Mouse (Mus musculus): Measurements from ENCODE around the gene Prm3. TPM values are rescaled to one million over a fixed set of nuclear protein-coding genes. Genes with fewer than 3 reads are reported as not detected.

The Prm3 gene
- polyA plus RNA-seq, 1 experiment from 2014 or later: not detected

GRCm38 (mm10) chr16:10776322-10776721, 14.4 kb downstream of the Prm3 start:
- WGBS: 75% methylated on average over 7 of the region's 7 CpGs
- peaks cover 11% of the 10 kb centered on the region; the same call in 1 of the 2 replicates for H3K27me3 ChIP-seq (ENCODE audit: insufficient read depth, poor library complexity, severe bottlenecking)

GRCm38 (mm10) chr16:10774726-10775125, 16.0 kb downstream of the Prm3 start:
- no peak for DNase-seq (ENCODE audit: low spot score)
- Histone ChIP-seq H3K27ac (no peak overlapping the region), H3K36me3 (no peaks in the 10 kb centered on the region), H3K4me3 (no peak overlapping the region), H3K9me3 (no peaks in the 10 kb centered on the region), H3K4me1 (replicated peaks) (peaks cover 22% of the 10 kb centered on the region), H3K27me3 (ENCODE audit: insufficient read depth, poor library complexity, severe bottlenecking) (peaks cover 3% of the 10 kb centered on the region; the same call in 1 of the 2 replicates)
- 75% methylated on average over 4 of the region's 4 CpGs for WGBS

More at GRCm38 (mm10) chr16:10776322-10776721, 14.4 kb downstream of the Prm3 start:
- H3K36me3 ChIP-seq: no peaks in the 10 kb centered on the region
- peaks cover 22% of the 10 kb centered on the region for H3K4me1 ChIP-seq (replicated peaks)
- no peak for DNase-seq (ENCODE audit: low spot score)
- H3K27ac ChIP-seq: no peak overlapping the region
- H3K4me3 ChIP-seq: no peak overlapping the region
- H3K9me3 ChIP-seq: no peaks in the 10 kb centered on the region

- 86% methylated on average over 8 of the region's 8 CpGs for WGBS
- no peak overlapping the region for H3K4me3 ChIP-seq
- no peaks in the 10 kb centered on the region for H3K36me3 ChIP-seq
- H3K27me3 ChIP-seq (ENCODE audit: insufficient read depth, poor library complexity, severe bottlenecking): peaks cover 8% of the 10 kb centered on the region
- no peak for DNase-seq (ENCODE audit: low spot score)
- H3K4me1 ChIP-seq (replicated peaks): peaks cover 22% of the 10 kb centered on the region
- no peak overlapping the region for H3K27ac ChIP-seq
- H3K9me3 ChIP-seq: no peaks in the 10 kb centered on the region
These were observed 17.2 kb downstream of the Prm3 start for GRCm38 (mm10) chr16:10773543-10773942.

GRCm38 (mm10) chr16:10771769-10772510, 18.8 kb downstream of the Prm3 start:
- no peak for DNase-seq (ENCODE audit: low spot score)
- no peak overlapping the region for H3K4me3 ChIP-seq
- 55% methylated on average over 19 of the region's 19 CpGs for WGBS
- no peaks in the 10 kb centered on the region for H3K36me3 ChIP-seq
- no peaks in the 10 kb centered on the region for H3K9me3 ChIP-seq
- H3K27me3 ChIP-seq (ENCODE audit: insufficient read depth, poor library complexity, severe bottlenecking): peaks cover 9% of the 10 kb centered on the region
- no peak overlapping the region for H3K27ac ChIP-seq
- peaks cover 12% of the 10 kb centered on the region; the same call in 1 of the 2 replicates for H3K4me1 ChIP-seq (replicated peaks)

- WGBS: 51% methylated on average over 4 of the region's 4 CpGs
- Histone ChIP-seq H3K36me3 (no peaks in the 10 kb centered on the region), H3K27me3 (ENCODE audit: insufficient read depth, poor library complexity, severe bottlenecking) (peaks cover 9% of the 10 kb centered on the region), H3K9me3 (no peaks in the 10 kb centered on the region), H3K4me3 (no peak overlapping the region), H3K4me1 (replicated peaks) (peaks cover 7% of the 10 kb centered on the region; the same call in 1 of the 2 replicates), H3K27ac (no peak overlapping the region)
- no peak for DNase-seq (ENCODE audit: low spot score)
These were observed 20.0 kb downstream of the Prm3 start for GRCm38 (mm10) chr16:10770531-10771325.

GRCm38 (mm10) chr16:10769661-10770060, 21.1 kb downstream of the Prm3 start:
- WGBS: 41% methylated on average over 2 of the region's 2 CpGs
- peaks cover 9% of the 10 kb centered on the region for H3K27me3 ChIP-seq (ENCODE audit: insufficient read depth, poor library complexity, severe bottlenecking)
- no peaks in the 10 kb centered on the region for H3K36me3 ChIP-seq
- H3K4me1 ChIP-seq (replicated peaks): peaks cover 7% of the 10 kb centered on the region; the same call in 1 of the 2 replicates
- no peaks in the 10 kb centered on the region for H3K9me3 ChIP-seq
- H3K4me3 ChIP-seq: no peak overlapping the region
- no peak overlapping the region for H3K27ac ChIP-seq
- no peak for DNase-seq (ENCODE audit: low spot score)

- H3K27ac ChIP-seq: no peak overlapping the region
- H3K4me1 ChIP-seq (replicated peaks): peaks cover 10% of the 10 kb centered on the region; the same call in 1 of the 2 replicates
- no peak overlapping the region for H3K4me3 ChIP-seq
- no peaks in the 10 kb centered on the region for H3K36me3 ChIP-seq
- peaks cover 9% of the 10 kb centered on the region for H3K27me3 ChIP-seq (ENCODE audit: insufficient read depth, poor library complexity, severe bottlenecking)
- WGBS: 70% methylated on average over 9 of the region's 9 CpGs
- H3K9me3 ChIP-seq: no peaks in the 10 kb centered on the region
- DNase-seq (ENCODE audit: low spot score): no peak
These were observed 21.9 kb downstream of the Prm3 start for GRCm38 (mm10) chr16:10768821-10769220.

GRCm38 (mm10) chr16:10767158-10767557, 23.6 kb downstream of the Prm3 start:
- peaks cover 15% of the 10 kb centered on the region; the same call in 1 of the 2 replicates for H3K4me1 ChIP-seq (replicated peaks)
- WGBS: 50% methylated on average over 4 of the region's 4 CpGs
- H3K9me3 ChIP-seq: no peaks in the 10 kb centered on the region
- H3K4me3 ChIP-seq: no peak overlapping the region
- H3K36me3 ChIP-seq: no peaks in the 10 kb centered on the region
- peaks cover 9% of the 10 kb centered on the region for H3K27me3 ChIP-seq (ENCODE audit: insufficient read depth, poor library complexity, severe bottlenecking)
- peak; percentile 64 for DNase-seq (ENCODE audit: low spot score)
- H3K27ac ChIP-seq: no peak overlapping the region

- Histone ChIP-seq H3K27ac (no peak overlapping the region), H3K9me3 (no peaks in the 10 kb centered on the region), H3K27me3 (ENCODE audit: insufficient read depth, poor library complexity, severe bottlenecking) (peaks cover 5% of the 10 kb centered on the region; the same call in 1 of the 2 replicates), H3K36me3 (no peaks in the 10 kb centered on the region), H3K4me1 (replicated peaks) (peaks cover 19% of the 10 kb centered on the region), H3K4me3 (no peak overlapping the region)
- 65% methylated on average over 2 of the region's 2 CpGs for WGBS
- DNase-seq (ENCODE audit: low spot score): no peak
These were observed 26.4 kb downstream of the Prm3 start for GRCm38 (mm10) chr16:10764323-10764722.

GRCm38 (mm10) chr16:10763540-10764264, 27.0 kb downstream of the Prm3 start:
- H3K27ac ChIP-seq: no peak overlapping the region
- no peaks in the 10 kb centered on the region for H3K36me3 ChIP-seq
- WGBS: 60% methylated on average over 6 of the region's 6 CpGs
- H3K4me1 ChIP-seq (replicated peaks): peaks cover 19% of the 10 kb centered on the region
- peaks cover 3% of the 10 kb centered on the region; the same call in 1 of the 2 replicates for H3K27me3 ChIP-seq (ENCODE audit: insufficient read depth, poor library complexity, severe bottlenecking)
- no peak overlapping the region for H3K4me3 ChIP-seq
- no peak for DNase-seq (ENCODE audit: low spot score)
- H3K9me3 ChIP-seq: no peaks in the 10 kb centered on the region

GRCm38 (mm10) chr16:10762569-10763180, 28.0 kb downstream of the Prm3 start:
- DNase-seq (ENCODE audit: low spot score): no peak
- no peaks in the 10 kb centered on the region for H3K9me3 ChIP-seq
- 78% methylated on average over 5 of the region's 5 CpGs for WGBS

GRCm38 (mm10) chr16:10761182-10761581, 29.5 kb downstream of the Prm3 start:
- H3K4me3 ChIP-seq: no peak overlapping the region
- H3K9me3 ChIP-seq: no peaks in the 10 kb centered on the region
- H3K36me3 ChIP-seq: no peaks in the 10 kb centered on the region
- DNase-seq (ENCODE audit: low spot score): no peak
- H3K27me3 ChIP-seq (ENCODE audit: insufficient read depth, poor library complexity, severe bottlenecking): no peaks in the 10 kb centered on the region
- peaks cover 19% of the 10 kb centered on the region for H3K4me1 ChIP-seq (replicated peaks)
- H3K27ac ChIP-seq: 0 out of 2 replicates have a peak overlapping the region, but pooled peaks have one; percentile 35
- 63% methylated on average over 8 of the region's 8 CpGs for WGBS

More at GRCm38 (mm10) chr16:10762569-10763180, 28.0 kb downstream of the Prm3 start:
- Histone ChIP-seq H3K4me3 (no peak overlapping the region), H3K27ac (no peak overlapping the region), H3K27me3 (ENCODE audit: insufficient read depth, poor library complexity, severe bottlenecking) (no peaks in the 10 kb centered on the region), H3K36me3 (no peaks in the 10 kb centered on the region), H3K4me1 (replicated peaks) (peaks cover 19% of the 10 kb centered on the region)

All from hindbrain, embryonic 10.5 days (tissue).